Mouse (Mus musculus) C2C12 (cell line): ENCODE results near the gene Wiz. TPM values are rescaled to one million over a fixed set of nuclear protein-coding genes. Genes with fewer than 3 reads are reported as not detected.

Source experiments
- H3K27me3 ChIP-seq: one replicate; pipeline ENCODE4 v1.6.1; 2011; ENCODE audit not compliant: control insufficient read depth, insufficient read depth, insufficient read length
- H3K36me3 ChIP-seq: one replicate; pipeline ENCODE4 v1.6.1; 2011; ENCODE audit not compliant: control insufficient read depth, insufficient read depth
- H3K4me3 ChIP-seq: one replicate; pipeline ENCODE4 v1.5.1; 2011; ENCODE audit warnings: mild to moderate bottlenecking, control low read depth; ENCODE audit not compliant: poor library complexity, insufficient read depth, severe bottlenecking
- H3K79me2 ChIP-seq: one replicate; pipeline ENCODE4 v1.6.1; 2011; ENCODE audit not compliant: control insufficient read depth, insufficient read depth
- H3K79me3 ChIP-seq: one replicate; pipeline ENCODE4 v1.6.1; 2011; ENCODE audit warnings: low read depth, control low read depth
- H3ac ChIP-seq: one replicate; pipeline ENCODE3; 2011; ENCODE audit warnings: low read depth; ENCODE audit not compliant: control insufficient read depth, insufficient read length
- CEBPB ChIP-seq: IDR thresholded peaks from one replicate; pipeline ENCODE4 v1.6.1; 2011; ENCODE audit warnings: low read depth, mild to moderate bottlenecking, control low read depth, moderate library complexity
- CTCF ChIP-seq: IDR thresholded peaks from one replicate; pipeline ENCODE4 v1.5.1; 2011; ENCODE audit not compliant: control insufficient read depth, insufficient read depth, insufficient read length
- FOSL1 ChIP-seq: IDR thresholded peaks from one replicate; pipeline ENCODE4 v1.8.0; 2011; ENCODE audit warnings: mild to moderate bottlenecking, low read length; ENCODE audit not compliant: poor library complexity, insufficient read depth, severe bottlenecking
- MAX ChIP-seq: IDR thresholded peaks from one replicate; pipeline ENCODE4 v1.6.1; 2011; ENCODE audit warnings: mild to moderate bottlenecking, control low read depth
- MYOD1 ChIP-seq: IDR thresholded peaks from one replicate; pipeline ENCODE4 v1.6.1; 2011; ENCODE audit warnings: low read depth; ENCODE audit not compliant: control insufficient read depth, insufficient read length
- MYOG ChIP-seq: IDR thresholded peaks from one replicate; pipeline ENCODE4 v1.6.1; 2011; ENCODE audit not compliant: control insufficient read depth, insufficient read length; ENCODE audit errors: extremely low read depth
- USF1 ChIP-seq: IDR thresholded peaks from one replicate; pipeline ENCODE4 v1.6.1; 2011; ENCODE audit warnings: low read depth, mild to moderate bottlenecking, control low read depth, moderate library complexity
- polyA plus RNA-seq: library from polyadenylated mRNA; unstranded; fragments of >200 nt; fragmentation: generic; extraction: Trizol; gene quantifications from one replicate; pipeline ENCODE4 v1.2.1, GENCODE M21; 2012; ENCODE audit warnings: missing spikeins

Wiz gene
- polyA plus RNA-seq, 1 experiment, result 23.0 TPM

DNA sequence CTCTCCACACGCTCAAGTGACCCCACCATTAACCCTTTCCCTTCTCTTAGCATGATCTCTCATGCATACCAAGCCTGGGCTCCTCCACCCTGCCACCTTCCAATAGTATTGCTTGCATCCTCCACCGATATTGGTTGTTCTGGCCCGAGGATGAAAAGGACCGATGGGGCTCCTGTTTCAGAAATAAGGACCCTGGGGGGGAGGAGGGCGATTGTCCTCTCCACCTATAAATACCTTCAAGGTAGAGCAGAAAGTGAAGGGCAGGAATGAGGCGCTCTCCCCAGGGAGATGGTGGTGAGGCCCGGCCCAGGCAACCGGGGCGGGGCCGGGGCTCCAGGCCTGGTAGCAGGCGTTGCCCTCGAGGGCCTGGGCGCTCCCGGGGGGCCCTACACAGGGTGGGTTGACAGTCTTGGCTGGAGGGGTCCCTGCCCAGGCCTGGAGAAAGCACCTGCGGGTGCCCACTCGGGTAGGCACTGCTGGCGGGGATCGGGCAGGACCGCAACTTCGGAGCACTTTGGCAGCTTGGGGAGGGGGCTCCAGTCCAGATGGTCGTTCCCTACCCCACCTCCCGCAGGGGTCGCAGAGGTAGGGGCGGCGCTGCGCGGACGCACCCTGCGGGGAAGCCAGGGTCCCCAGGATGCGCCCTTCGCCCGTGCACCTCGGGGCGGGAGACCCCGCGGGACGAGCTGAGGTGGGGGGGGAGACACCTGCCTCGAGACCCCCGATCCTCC, 704 bp downstream of the Wiz start:
- Histone ChIP-seq H3ac (peak overlapping the region; percentile 80), H3K79me2 (no peaks in the 10 kb centered on the region), H3K79me3 (no peaks in the 10 kb centered on the region), H3K27me3 (peaks cover 18% of the 10 kb centered on the region), H3K4me3 (peak overlapping the region; percentile 40), H3K36me3 (no peaks in the 10 kb centered on the region)
- TF ChIP-seq USF1 (no peak), MAX (no peak), MYOD1 (no peak)

DNA sequence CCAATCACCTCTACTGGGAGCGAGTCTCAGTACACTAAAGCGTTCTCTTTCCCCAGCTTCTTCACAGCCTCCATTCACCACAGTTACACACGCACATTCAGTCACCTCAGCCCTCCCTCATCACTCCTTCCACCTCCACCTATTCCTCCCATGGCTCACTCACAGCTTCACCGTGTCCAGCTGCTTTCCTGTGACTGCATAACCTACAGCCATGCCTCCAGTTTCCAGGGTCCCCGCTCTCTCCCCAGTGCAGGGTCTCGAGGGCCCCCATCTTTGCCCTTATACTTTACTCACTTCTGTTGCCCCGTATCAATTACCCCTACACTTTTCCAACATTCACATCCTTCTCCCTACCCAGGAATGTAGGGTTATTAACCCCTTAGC, 1.3 kb downstream of the Wiz start:
- Histone ChIP-seq H3ac (no peak overlapping the region), H3K4me3 (no peak overlapping the region), H3K79me3 (no peaks in the 10 kb centered on the region), H3K27me3 (peaks cover 14% of the 10 kb centered on the region), H3K79me2 (no peaks in the 10 kb centered on the region), H3K36me3 (no peaks in the 10 kb centered on the region)
- TF ChIP-seq FOSL1 (no peak), MYOG (no peak), CTCF (no peak), MAX (no peak), USF1 (no peak), MYOD1 (no peak), CEBPB (no peak)

DNA sequence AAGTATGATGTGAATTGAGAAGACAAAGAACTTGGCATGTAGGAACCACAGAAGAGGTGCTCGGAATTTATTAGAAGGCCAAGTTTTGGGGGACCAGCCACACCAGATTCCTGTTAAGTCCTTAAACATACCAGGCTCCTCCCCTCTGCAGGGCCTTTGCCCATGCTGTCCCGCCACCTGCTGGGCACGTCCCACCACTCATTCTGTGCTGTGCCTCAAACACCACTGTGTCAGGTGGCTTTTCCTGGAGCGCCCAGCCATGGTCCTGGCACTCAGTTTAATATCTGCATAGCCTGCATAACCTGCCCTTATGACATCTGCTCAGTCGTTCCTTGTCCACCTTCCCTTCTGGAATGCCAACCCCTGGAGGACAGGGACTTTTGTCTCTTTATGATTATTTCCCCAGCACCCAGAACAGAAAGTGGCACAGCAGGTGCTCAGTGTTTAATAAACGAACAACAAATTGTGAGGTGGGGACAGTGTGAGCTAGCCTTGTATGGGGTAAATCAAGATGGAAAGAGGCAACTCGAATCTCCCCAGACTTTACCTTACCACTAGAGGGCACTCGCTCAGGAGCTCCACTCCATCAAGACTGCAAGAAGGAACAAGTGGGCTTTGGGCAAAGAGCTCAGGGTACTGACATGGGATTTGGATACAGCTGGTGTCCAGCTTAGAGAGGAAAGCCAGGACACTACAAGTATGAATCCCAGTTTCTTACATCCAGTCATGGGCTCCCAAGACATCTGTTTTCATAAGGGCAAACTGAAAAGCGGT, 2.4 kb downstream of the Wiz start:
- TF ChIP-seq FOSL1, result no peak
- peak; percentile 53 for TF ChIP-seq CTCF

DNA sequence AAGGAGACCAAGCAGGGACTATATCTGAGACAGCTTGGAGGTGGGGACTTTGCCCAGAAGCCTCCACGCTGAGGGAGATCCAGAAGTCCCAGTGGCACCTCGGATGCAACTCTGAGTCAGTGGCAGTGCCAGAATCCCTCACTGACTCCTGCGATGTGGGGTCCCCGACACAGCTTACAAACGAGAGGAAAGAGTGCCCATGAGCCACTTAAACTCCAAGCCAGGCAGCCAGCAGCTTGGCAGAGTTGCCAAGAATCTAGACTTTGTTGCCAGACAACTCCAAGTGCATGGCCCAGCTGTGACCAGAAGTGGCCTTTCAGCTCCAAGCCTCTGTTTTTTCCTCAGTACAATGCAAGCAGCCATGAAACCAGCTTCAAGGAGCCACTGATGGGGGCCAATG, 5.6 kb downstream of the Wiz start:
- no peaks in the 10 kb centered on the region for H3K79me3 ChIP-seq
- H3K4me3 ChIP-seq, result no peak overlapping the region
- H3K27me3 ChIP-seq, result no peaks in the 10 kb centered on the region
- no peaks in the 10 kb centered on the region for H3K36me3 ChIP-seq
- no peaks in the 10 kb centered on the region for H3K79me2 ChIP-seq
- H3ac ChIP-seq, result no peak overlapping the region
- TF ChIP-seq CTCF (no peak), FOSL1 (no peak), MAX (no peak)

More for the DNA sequence above, 2.4 kb downstream of the Wiz start:
- Histone ChIP-seq H3K27me3 (peaks cover 6% of the 10 kb centered on the region), H3K36me3 (no peaks in the 10 kb centered on the region), H3K79me2 (no peaks in the 10 kb centered on the region), H3K4me3 (no peak overlapping the region), H3K79me3 (no peaks in the 10 kb centered on the region), H3ac (no peak overlapping the region)

DNA sequence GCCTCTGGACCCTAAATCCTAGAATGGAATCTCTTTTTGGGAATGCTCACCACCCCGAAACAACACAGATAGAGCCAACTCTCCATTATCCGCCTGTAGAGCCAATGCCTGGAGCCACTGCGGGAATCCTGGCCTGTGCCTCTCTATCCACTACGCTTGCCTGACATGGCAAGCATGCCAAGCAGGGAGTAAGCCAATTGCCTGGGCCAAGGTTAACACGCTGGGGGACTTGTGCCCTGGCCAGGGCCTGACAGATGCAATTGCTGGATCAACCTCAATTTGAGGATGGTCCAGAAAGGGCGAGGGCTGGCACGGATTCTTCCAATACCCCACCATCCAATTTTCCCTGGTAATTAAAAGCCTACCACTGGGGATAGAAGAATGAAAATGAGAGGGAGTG, 6.7 kb downstream of the Wiz start:
- no peak for TF ChIP-seq FOSL1
- no peak for TF ChIP-seq MYOG
- TF ChIP-seq MAX, result no peak
- no peak for TF ChIP-seq USF1
- no peak for TF ChIP-seq CEBPB
- TF ChIP-seq CTCF, result no peak
- TF ChIP-seq MYOD1, result no peak
- H3K79me3 ChIP-seq, result no peaks in the 10 kb centered on the region
- no peaks in the 10 kb centered on the region for H3K27me3 ChIP-seq
- H3K4me3 ChIP-seq, result no peak overlapping the region
- no peaks in the 10 kb centered on the region for H3K79me2 ChIP-seq
- H3K36me3 ChIP-seq, result no peaks in the 10 kb centered on the region
- no peak overlapping the region for H3ac ChIP-seq

DNA sequence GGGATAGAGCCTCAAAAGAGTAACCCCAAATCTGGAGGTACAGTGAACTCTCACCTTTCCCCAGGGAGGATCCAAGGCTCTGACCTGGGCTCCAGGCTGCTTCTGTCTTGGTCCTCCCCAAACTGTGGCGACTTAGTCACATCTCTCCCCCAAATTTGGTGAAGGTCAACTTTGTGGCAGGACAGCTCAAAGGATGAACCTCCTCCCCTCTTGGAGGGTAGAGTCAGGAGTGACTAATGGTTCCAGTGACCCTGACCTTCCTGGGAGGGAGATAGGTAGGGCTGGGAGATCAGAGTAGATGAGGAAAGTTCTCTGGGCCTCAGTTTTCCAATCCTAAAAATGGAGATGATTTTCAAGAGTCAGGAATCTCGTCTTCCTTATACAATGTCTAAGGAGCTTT, 10.5 kb downstream of the Wiz start:
- Histone ChIP-seq H3ac (no peak overlapping the region), H3K36me3 (no peaks in the 10 kb centered on the region)

More for the DNA sequence above, 10.5 kb downstream of the Wiz start:
- Histone ChIP-seq H3K79me3 (no peaks in the 10 kb centered on the region), H3K4me3 (no peak overlapping the region), H3K79me2 (no peaks in the 10 kb centered on the region), H3K27me3 (no peaks in the 10 kb centered on the region)
- TF ChIP-seq USF1, result no peak
